Mouse (Mus musculus) midbrain, embryonic 12.5 days (tissue): ENCODE data around the gene Atl2. TPM values are rescaled to one million over a fixed set of nuclear protein-coding genes. Genes with fewer than 3 reads are reported as not detected.

Source experiments
- ATAC-seq: fragments of 200-750 bp; cut with Nextera tagmentation; 2 replicates; pipeline ENCODE4 v1.8.0; 2017; ENCODE audit warnings: low read depth, moderate TSS enrichment, moderate library complexity; ENCODE audit not compliant: low FRiP score
- H3K27ac ChIP-seq: fragments of 300-500 bp; sonication (generic); replicated peaks from 2 replicates; pipeline ENCODE4 v1.5.1; 2016; ENCODE audit warnings: mild to moderate bottlenecking
- H3K27me3 ChIP-seq: fragments of 300-500 bp; sonication (generic); 2 replicates; pipeline ENCODE4 v1.6.1; 2016; ENCODE audit warnings: mild to moderate bottlenecking
- H3K36me3 ChIP-seq: fragments of 300-500 bp; sonication (generic); 2 replicates; pipeline ENCODE4 v1.6.1; 2016
- H3K4me1 ChIP-seq: fragments of 300-500 bp; sonication (generic); 2 replicates; pipeline ENCODE4 v1.6.1; 2016
- H3K4me2 ChIP-seq: fragments of 300-500 bp; sonication (generic); replicated peaks from 2 replicates; pipeline ENCODE4 v1.6.1; 2016; ENCODE audit warnings: mild to moderate bottlenecking, moderate library complexity
- H3K4me3 ChIP-seq: fragments of 300-500 bp; sonication (generic); 2 replicates; pipeline ENCODE4 v1.5.1; 2016; ENCODE audit warnings: mild to moderate bottlenecking
- H3K9ac ChIP-seq: fragments of 300-500 bp; sonication (generic); replicated peaks from 2 replicates; pipeline ENCODE4 v1.6.1; 2016; ENCODE audit warnings: mild to moderate bottlenecking, moderate library complexity
- H3K9me3 ChIP-seq: fragments of 300-500 bp; sonication (generic); 2 replicates; pipeline ENCODE4 v1.6.1; 2016; ENCODE audit warnings: mild to moderate bottlenecking
- WGBS: fragments of 180-500 bp; shearing (Covaris S2); methylation state at CpG from one replicate; pipeline ENCODE4 v1.1.7; 2016; 5-methylcytosine and 5-hydroxymethylcytosine counted together
- polyA plus RNA-seq: library from polyadenylated mRNA; unstranded; fragments of >200 nt; fragmentation: Nextera tagmentation; extraction: Ambion mirVana; gene quantifications from 2 replicates; pipeline ENCODE4 v1.2.1, GENCODE M21; 2016

Atl2 gene
- polyA plus RNA-seq, 1 experiment from 2014 or later, result 38.5 TPM

DNA sequence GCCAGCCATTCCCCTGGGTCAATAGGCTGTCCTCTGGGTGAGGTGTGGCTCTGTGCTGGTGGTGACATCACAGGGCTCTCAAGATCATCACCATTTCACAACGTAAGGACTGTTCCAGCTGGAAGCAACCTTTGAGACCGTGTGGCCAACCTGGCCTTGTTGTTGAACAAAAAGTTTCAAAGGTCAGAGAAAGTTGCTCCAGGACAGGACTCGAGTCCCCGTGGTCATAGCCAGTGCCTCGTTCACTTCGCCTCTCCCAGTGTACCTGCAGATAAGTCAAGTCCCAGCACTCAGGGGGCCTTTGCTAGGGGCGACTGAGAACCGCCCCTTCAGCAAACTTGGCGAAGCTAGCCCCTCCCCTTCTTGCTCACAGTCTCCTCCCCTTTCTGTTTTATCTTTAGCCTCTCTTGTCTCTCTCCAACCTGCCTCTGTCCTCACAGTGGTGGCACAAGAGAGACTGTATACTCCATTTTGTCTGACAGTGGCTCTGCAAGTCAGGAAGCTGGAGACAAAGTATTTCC, 22.6 kb upstream of the Atl2 start:
- no peak for ATAC-seq
- H3K9ac ChIP-seq, result no peak overlapping the region
- 33% methylated on average over 9 of the region's 9 CpGs for WGBS
- H3K27me3 ChIP-seq, result no peaks in the 10 kb centered on the region
- no peak overlapping the region for H3K4me2 ChIP-seq
- H3K27ac ChIP-seq, result no peak overlapping the region
- no peaks in the 10 kb centered on the region for H3K4me1 ChIP-seq
- no peaks in the 10 kb centered on the region for H3K36me3 ChIP-seq
- no peaks in the 10 kb centered on the region for H3K9me3 ChIP-seq
- no peak overlapping the region for H3K4me3 ChIP-seq

- no peak for ATAC-seq
- H3K4me2 ChIP-seq, result no peak overlapping the region
- 86% methylated on average over 9 of the region's 9 CpGs for WGBS
- H3K4me3 ChIP-seq, result no peak overlapping the region
- no peak overlapping the region for H3K27ac ChIP-seq
- H3K4me1 ChIP-seq, result no peaks in the 10 kb centered on the region
- H3K9ac ChIP-seq, result no peak overlapping the region
- H3K27me3 ChIP-seq, result no peaks in the 10 kb centered on the region
- no peaks in the 10 kb centered on the region for H3K9me3 ChIP-seq
- H3K36me3 ChIP-seq, result no peaks in the 10 kb centered on the region
Measured at GRCm38 (mm10) chr17:79916996-79917395, 21.1 kb upstream of the Atl2 start.

GRCm38 (mm10) chr17:79912174-79912573, 16.3 kb upstream of the Atl2 start:
- Histone ChIP-seq H3K27ac (no peak overlapping the region), H3K4me2 (no peak overlapping the region), H3K27me3 (no peaks in the 10 kb centered on the region), H3K4me1 (no peaks in the 10 kb centered on the region), H3K36me3 (no peaks in the 10 kb centered on the region), H3K9me3 (no peaks in the 10 kb centered on the region), H3K4me3 (no peak overlapping the region), H3K9ac (no peak overlapping the region)
- ATAC-seq, result no peak
- WGBS, result 74% methylated on average over 2 of the region's 2 CpGs

GRCm38 (mm10) chr17:79911718-79912117, 15.8 kb upstream of the Atl2 start:
- WGBS, result 77% methylated on average over 3 of the region's 3 CpGs
- H3K9me3 ChIP-seq, result no peaks in the 10 kb centered on the region
- no peak overlapping the region for H3K4me3 ChIP-seq
- no peaks in the 10 kb centered on the region for H3K4me1 ChIP-seq
- no peaks in the 10 kb centered on the region for H3K36me3 ChIP-seq
- no peak overlapping the region for H3K27ac ChIP-seq
- H3K4me2 ChIP-seq, result no peak overlapping the region
- no peak overlapping the region for H3K9ac ChIP-seq
- no peak for ATAC-seq
- no peaks in the 10 kb centered on the region for H3K27me3 ChIP-seq

- no peaks in the 10 kb centered on the region for H3K9me3 ChIP-seq
- ATAC-seq, result no peak
- WGBS, result 92% methylated on average over 12 of the region's 12 CpGs
- H3K4me1 ChIP-seq, result no peaks in the 10 kb centered on the region
- no peak overlapping the region for H3K4me2 ChIP-seq
- no peaks in the 10 kb centered on the region for H3K27me3 ChIP-seq
- H3K4me3 ChIP-seq, result no peak overlapping the region
- no peak overlapping the region for H3K9ac ChIP-seq
- H3K27ac ChIP-seq, result no peak overlapping the region
- no peaks in the 10 kb centered on the region for H3K36me3 ChIP-seq
Measured at GRCm38 (mm10) chr17:79909571-79909970, 13.6 kb upstream of the Atl2 start.

GRCm38 (mm10) chr17:79907698-79908097, 11.8 kb upstream of the Atl2 start:
- H3K27ac ChIP-seq, result no peak overlapping the region
- H3K9ac ChIP-seq, result no peak overlapping the region
- H3K27me3 ChIP-seq, result no peaks in the 10 kb centered on the region
- no peak for ATAC-seq
- no peaks in the 10 kb centered on the region for H3K36me3 ChIP-seq
- 73% methylated on average over 4 of the region's 4 CpGs for WGBS
- no peak overlapping the region for H3K4me3 ChIP-seq
- no peak overlapping the region for H3K4me2 ChIP-seq
- H3K9me3 ChIP-seq, result no peaks in the 10 kb centered on the region
- no peaks in the 10 kb centered on the region for H3K4me1 ChIP-seq

DNA sequence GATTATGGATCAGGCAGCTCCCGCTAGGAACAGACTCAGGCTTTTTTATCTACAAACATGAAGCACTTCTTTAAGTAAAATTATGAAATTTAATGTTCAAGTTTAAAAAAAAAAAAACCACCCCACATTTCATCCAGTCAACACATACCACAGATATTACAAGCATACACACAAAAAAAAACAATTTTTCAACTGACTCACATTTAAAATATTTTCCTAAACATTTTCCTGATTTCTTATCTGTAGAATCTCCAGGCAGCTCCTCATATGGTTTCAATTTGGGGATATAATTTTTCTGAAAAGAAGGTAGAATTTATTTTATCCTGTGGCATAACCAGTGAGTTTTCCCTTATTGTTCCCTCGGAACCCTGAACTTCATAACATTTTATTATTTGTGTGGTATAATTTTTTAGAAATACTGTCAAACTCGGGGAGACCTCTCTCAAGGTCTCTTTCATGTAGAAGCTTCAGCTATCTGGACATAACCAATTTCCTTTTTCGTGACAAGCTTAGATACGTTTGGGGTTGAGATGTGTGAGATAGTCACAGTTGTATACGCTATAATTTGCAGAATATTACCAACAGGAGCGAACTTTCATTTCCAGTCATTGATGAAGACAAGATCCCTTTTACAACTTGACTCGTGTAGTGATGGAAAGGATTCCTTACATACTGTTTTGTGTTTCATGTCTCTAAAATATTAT, 11.0 kb upstream of the Atl2 start:
- Histone ChIP-seq H3K27me3 (no peaks in the 10 kb centered on the region), H3K9me3 (no peaks in the 10 kb centered on the region), H3K27ac (no peak overlapping the region), H3K9ac (no peak overlapping the region), H3K4me1 (no peaks in the 10 kb centered on the region), H3K36me3 (no peaks in the 10 kb centered on the region), H3K4me3 (no peak overlapping the region), H3K4me2 (no peak overlapping the region)
- WGBS, result 89% methylated on average over 8 of the region's 8 CpGs
- no peak for ATAC-seq

- 97% methylated on average over 4 of the region's 4 CpGs for WGBS
- H3K36me3 ChIP-seq, result no peaks in the 10 kb centered on the region
Measured at GRCm38 (mm10) chr17:79904593-79904992, 8.7 kb upstream of the Atl2 start.

GRCm38 (mm10) chr17:79901207-79901606, 5.3 kb upstream of the Atl2 start:
- ATAC-seq, result no peak
- Histone ChIP-seq H3K4me2 (no peak overlapping the region), H3K27ac (no peak overlapping the region), H3K9ac (no peak overlapping the region), H3K9me3 (no peaks in the 10 kb centered on the region), H3K36me3 (no peaks in the 10 kb centered on the region), H3K27me3 (peaks cover 21% of the 10 kb centered on the region), H3K4me1 (no peaks in the 10 kb centered on the region), H3K4me3 (no peak overlapping the region)
- 62% methylated on average over 6 of the region's 6 CpGs for WGBS

More at GRCm38 (mm10) chr17:79904593-79904992, 8.7 kb upstream of the Atl2 start:
- H3K27ac ChIP-seq, result no peak overlapping the region
- H3K9ac ChIP-seq, result no peak overlapping the region
- no peak overlapping the region for H3K4me3 ChIP-seq
- H3K9me3 ChIP-seq, result no peaks in the 10 kb centered on the region
- ATAC-seq, result no peak
- H3K27me3 ChIP-seq, result no peaks in the 10 kb centered on the region
- H3K4me1 ChIP-seq, result no peaks in the 10 kb centered on the region
- no peak overlapping the region for H3K4me2 ChIP-seq

DNA sequence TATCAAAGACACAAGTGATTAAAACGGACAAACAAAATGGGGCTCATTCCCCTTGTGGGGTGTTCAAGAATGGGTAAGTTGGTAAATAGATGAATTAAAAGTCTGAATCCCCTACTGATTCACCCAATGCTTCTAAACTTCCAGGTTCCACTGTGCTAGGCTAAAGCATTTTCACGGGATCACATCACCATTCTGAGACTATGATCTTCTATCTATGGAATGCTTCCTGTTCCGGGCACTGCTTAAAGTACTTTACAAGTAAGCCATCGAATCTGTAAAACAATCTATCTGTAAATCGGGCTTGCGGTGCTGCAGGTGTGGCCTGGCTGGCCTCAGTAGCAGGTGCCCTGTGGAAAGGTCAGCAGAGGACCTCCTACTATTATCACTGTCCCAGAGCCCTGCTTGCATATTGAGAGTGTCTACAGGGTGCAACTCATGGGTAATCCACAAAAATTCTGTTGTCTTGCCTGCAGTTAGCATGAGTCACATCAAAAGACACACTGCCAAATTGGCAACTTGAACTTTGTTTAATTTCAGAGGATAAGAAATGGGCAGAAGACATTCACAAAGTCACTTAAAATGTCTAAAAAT, 2.3 kb upstream of the Atl2 start:
- no peak for ATAC-seq

GRCm38 (mm10) chr17:79897666-79898065, 1.7 kb upstream of the Atl2 start:
- 73% methylated on average over 3 of the region's 3 CpGs for WGBS
- Histone ChIP-seq H3K27me3 (peaks cover 21% of the 10 kb centered on the region), H3K36me3 (no peaks in the 10 kb centered on the region)

More for the DNA sequence above, 2.3 kb upstream of the Atl2 start:
- Histone ChIP-seq H3K27ac (no peak overlapping the region), H3K4me2 (no peak overlapping the region), H3K4me3 (no peak overlapping the region), H3K4me1 (peaks cover 18% of the 10 kb centered on the region), H3K9ac (no peak overlapping the region), H3K9me3 (no peaks in the 10 kb centered on the region), H3K36me3 (no peaks in the 10 kb centered on the region), H3K27me3 (peaks cover 21% of the 10 kb centered on the region)
- 89% methylated on average over 6 of the region's 6 CpGs for WGBS

DNA sequence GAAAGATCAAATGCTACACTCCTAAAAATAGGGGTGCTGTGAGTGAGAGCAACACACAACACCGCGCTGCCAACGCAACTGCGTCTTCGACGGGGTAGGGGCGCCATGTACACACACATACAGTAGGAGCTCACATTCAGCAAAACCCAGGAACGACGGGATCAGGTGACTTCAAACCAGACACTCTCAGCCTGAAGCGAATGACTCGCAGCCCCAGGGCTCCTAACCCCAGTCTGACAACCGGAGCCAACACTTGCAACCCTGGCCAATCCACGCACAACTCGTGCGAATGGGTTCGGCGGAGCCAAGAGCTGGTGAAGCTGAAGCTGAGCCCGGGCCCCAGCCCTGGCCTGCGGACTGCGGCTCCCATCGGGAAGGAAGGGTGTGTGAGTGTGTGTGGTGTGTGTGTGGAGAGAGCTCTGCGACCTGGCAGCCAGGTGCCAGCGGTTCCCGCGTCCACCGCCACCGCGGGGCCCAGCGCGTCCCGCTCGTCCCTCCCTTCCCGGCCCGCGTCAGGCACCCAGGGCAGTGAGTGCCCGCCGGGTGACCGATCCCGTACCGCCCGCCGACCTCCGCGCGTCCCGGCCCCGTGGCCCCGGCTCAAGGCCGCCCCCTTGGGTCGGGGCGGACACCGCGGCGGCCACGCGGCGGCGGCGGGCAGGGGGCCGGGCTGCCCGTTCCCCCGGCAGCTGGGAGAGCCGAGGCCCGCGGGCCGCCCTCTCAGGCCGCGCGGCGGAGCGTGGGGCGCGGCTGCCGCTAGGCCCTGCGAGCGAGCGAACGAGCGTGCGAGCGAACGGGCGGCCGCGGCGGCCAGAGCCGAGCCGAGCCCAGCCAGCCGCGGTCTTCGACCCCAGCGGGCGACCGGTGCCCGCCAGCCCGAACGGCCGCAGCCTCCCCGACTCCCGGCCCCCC, 696 bp downstream of the Atl2 start:
- Histone ChIP-seq H3K36me3 (no peaks in the 10 kb centered on the region), H3K4me1 (peaks cover 20% of the 10 kb centered on the region), H3K9me3 (no peaks in the 10 kb centered on the region), H3K4me2 (peak overlapping the region; percentile 84), H3K27me3 (peaks cover 21% of the 10 kb centered on the region), H3K4me3 (peak overlapping the region; percentile 88), H3K9ac (peak overlapping the region; percentile 92), H3K27ac (peak overlapping the region; percentile 94)
- ATAC-seq, result peak; percentile 81
- WGBS, result under 1% methylated on average over 64 of the region's 100 CpGs

More at GRCm38 (mm10) chr17:79897666-79898065, 1.7 kb upstream of the Atl2 start:
- H3K9me3 ChIP-seq, result no peaks in the 10 kb centered on the region
- H3K4me1 ChIP-seq, result peaks cover 20% of the 10 kb centered on the region
- H3K27ac ChIP-seq, result no peak overlapping the region
- no peak overlapping the region for H3K9ac ChIP-seq
- no peak overlapping the region for H3K4me3 ChIP-seq
- no peak overlapping the region for H3K4me2 ChIP-seq
- no peak for ATAC-seq
